Mouse (Mus musculus) kidney, postnatal 14 days (tissue): ENCODE data around the gene Ajm1.

Experiments used
- DNase-seq: peaks from one replicate; pipeline ENCODE4 v3.0.0; 2022; ENCODE audit warnings: mixed read lengths

The Ajm1 gene

DNA sequence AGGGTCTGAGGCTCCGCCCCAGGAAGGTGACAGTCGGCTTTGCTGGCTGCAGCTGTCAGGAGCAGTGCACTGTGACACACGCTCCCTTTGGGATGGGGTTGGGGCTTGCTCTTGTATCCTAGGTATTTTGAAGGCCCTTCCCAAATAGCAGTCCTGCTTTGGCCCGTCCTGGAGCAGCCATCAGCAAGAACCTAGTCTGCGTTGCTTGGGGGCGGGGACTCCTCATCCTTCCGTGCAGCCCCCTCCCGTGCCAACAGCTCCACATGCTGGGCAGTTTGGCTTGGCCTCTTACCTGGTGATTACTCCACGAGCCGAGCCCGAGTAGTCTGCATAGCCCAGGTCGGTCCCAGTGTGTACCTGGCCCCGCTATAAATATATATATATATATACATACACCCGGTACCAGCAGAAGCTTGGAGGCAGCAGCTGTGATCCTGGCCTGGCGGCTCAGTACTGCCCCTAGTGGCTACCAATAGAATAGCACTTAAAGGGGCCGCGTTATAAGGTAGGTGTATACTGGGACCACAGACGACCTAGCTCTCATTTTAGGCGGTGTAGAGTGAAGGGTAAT lies at the start of gene Ajm1:
Ajm1 (minus strand) TSS at position 464 of the 571 bp plus-strand sequence.
- peak; percentile 74 for DNase-seq

DNA sequence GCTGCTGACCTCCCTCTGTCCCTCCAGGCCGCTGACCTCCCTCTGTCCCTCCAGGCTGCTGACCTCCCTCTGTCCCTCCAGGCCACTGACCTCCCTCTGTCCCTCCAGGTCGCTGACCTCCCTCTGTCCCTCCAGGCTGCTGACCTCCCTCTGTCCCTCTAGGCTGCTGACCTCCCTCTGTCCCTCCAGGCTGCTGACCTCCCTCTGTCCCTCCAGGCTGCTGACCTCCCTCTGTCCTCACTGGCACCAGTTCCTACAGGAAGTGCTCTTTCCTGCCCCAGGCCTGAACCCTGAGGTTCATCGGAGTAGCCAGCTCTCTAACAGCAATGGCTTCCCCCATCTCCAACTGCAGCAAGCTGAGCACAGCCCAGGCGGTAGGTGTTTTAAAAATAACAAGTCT lies 47.2 kb upstream of the Ajm1 start:
- DNase-seq = peak; percentile 48

DNA sequence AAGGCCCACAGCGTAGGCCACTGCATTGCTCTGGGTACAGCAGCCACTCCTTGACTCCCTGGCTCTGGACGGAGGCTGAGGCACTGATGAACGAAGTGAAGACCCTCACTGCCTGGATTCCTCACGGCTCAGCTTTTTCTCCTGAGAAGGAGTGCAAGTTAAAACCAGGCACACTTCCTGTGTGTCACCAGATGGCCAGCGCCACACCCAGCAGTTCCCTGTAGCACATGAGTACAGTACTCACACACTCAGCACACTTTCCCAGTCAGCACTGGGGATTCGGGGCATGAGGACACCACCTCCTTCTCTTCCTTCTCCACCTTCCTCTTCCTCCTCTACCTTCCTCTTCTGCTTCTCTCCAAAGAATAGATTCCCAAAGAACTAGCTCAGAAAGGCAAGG lies 46.3 kb upstream of the Ajm1 start, which contains the start of gene Fcna:
Fcna (minus strand) TSS at position 220 of the 400 bp plus-strand sequence.
- DNase-seq = no peak

DNA sequence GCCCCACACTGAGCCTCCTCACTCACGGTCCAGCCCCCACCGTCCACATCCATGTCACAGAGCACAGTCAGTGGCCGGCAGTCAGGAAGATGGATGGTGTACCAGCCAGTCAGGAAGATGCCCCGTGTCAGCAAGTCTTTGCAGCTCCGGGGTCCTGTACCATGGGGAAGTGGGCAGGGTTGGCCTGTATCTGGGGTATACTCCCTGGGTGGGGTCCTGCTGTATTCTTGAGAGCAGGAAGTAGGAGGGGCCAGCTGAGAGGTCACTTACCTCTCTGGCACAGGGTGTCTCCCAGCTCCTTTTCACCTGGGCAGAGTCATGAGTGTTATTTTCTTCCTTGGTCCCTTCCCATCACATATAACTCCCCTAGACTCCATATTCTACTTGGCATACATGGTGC lies 44.4 kb upstream of the Ajm1 start:
- no peak for DNase-seq

DNA sequence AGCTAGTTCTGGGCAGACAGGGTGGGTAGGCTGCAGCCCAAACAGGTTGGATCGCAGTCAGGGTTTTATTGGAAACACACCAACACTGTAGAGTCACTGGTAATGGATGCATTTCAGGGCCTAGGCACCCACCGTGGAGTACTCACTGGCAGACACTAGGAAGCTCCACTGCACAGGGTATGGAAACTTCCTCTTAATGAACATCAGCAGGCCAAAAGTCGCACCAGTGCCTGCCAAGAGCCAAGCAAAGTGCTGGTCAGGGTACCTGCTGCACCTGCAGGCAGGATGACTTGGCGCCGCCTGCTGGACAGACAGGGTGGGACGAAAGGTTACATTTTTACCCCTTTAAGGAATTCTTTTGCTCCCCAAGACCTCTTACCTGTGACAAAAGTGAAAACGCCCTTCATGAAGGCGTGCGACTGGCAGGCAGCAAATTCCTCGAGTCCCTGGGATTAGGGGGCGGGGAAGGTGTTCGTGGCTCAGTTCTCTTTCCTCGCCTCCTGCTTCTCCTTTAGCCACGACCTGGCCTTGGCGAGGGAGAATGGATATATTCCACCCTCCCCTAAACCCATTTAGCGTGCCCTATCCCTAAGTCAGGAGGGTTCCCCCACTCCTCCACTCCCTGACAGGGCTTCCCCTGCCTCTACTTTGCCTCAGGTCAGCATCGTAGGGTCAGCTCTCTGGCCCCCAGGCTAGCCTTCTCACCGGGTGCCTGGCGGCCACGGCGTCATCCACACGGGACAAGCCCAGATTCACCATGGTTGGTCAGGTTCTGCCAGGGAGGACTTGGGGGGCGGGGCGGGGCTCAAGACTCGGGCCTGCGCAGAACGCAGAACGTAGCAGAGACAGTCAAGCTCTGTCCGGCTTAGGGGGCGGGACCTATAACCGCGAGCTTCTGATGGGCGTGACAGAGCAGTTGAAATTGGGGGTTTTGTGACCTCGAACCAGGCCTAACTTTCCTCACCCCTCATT lies 40.0 kb upstream of the Ajm1 start, which contains the start of gene Tmem141:
Tmem141 (minus strand) TSS at position 777 of the 972 bp plus-strand sequence.
- DNase-seq = peak; percentile 94

DNA sequence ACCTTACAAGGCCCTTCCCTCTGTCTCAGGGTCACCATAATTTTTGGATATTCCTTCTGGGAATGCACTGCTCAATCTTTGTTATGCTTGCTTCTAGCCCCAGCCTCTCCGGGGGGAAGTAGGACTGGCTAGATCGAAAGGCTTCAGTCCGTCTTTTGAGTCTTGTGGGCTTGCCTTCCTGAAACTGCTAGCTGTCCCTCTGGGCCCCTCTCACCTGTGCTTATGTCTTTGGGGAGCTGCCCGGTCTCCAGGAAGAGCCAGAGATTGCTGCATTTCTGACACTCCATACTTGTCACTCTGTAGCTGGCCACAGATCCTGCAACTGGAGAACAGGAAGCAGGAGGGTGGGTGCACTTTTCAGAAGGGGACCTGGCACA lies 39.3 kb upstream of the Ajm1 start:
- no peak for DNase-seq

DNA sequence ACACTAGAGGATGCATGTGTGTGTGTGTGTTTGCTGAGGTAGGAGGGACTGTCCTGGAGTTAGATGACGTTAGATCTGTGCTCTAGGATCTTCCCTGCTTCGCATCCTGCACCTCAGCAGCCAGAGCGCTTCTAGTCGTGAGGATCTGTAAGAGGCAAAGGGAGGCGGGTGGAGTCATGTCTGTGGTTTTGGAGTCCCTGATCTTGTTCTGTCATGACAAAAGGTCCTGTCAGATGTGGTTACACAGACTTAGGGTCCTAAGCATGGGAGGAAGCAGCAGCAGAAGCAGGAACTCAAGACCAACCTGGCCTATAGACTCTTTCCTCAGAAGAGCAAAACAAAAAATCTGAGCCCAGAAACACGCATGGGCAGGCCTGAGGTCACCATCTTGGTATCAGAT lies 38.8 kb upstream of the Ajm1 start:
- DNase-seq = no peak

DNA sequence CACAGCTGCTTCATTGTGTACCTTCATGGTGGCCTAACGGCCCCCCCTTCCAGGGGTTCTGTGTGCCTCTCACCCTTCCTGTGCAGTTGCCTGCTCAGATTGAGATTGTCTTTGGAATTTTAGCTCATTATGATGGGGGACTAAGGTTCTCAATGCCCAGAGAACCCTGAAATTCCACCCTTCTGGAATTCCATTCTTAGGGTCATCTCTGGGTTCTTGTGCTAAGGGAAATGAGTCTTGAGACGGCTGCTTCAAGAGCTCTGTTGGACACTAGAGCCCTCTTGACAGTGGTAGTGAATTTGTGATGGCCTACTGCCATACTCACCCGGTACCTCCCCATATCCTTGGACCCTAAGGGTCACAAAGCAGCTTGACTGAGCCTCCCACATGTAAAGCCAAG lies 36.0 kb upstream of the Ajm1 start, which contains the start of gene Ccdc183:
Ccdc183 (minus strand) TSS at position 101 of the 400 bp plus-strand sequence.
- no peak for DNase-seq

DNA sequence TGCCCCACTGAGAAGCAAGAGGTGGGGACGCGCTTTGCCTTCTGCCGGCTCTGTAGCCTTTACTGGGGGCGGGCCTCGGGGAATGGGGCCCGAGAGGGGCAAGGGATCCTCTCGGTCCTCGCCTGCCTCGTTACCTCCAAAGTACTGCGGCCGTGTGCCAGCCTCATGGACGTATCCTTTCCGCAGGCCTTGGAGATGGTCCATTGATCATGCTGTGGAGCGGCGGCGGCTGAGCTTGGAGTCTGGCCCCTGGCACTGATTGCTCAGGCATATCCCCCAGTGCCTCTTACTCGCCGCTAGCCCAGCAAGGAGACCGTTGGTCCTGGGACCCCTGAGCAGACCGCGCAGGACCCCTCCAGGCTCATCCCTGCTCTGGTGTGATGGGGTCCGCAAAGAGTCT lies 34.8 kb upstream of the Ajm1 start:
- no peak for DNase-seq

DNA sequence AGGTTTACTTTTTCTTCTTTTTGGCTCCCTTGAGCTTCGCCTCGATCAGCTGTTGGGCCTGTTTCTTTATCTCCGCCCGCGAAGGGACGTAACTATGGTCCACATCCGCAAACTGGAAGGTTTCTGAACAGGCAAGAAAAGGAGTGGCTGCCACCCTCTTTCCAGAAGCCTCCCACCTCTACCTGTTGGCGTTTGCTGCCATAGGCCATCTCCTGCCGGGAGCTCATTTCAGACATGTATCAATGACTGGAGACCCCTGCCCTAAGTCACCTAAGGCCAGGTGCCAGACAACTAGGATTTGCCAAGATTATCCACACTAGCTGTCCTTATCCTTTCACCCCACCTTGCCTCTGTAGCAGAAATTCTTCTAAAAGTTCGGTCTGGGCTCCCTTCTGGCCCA lies 27.1 kb upstream of the Ajm1 start:
- no peak for DNase-seq

DNA sequence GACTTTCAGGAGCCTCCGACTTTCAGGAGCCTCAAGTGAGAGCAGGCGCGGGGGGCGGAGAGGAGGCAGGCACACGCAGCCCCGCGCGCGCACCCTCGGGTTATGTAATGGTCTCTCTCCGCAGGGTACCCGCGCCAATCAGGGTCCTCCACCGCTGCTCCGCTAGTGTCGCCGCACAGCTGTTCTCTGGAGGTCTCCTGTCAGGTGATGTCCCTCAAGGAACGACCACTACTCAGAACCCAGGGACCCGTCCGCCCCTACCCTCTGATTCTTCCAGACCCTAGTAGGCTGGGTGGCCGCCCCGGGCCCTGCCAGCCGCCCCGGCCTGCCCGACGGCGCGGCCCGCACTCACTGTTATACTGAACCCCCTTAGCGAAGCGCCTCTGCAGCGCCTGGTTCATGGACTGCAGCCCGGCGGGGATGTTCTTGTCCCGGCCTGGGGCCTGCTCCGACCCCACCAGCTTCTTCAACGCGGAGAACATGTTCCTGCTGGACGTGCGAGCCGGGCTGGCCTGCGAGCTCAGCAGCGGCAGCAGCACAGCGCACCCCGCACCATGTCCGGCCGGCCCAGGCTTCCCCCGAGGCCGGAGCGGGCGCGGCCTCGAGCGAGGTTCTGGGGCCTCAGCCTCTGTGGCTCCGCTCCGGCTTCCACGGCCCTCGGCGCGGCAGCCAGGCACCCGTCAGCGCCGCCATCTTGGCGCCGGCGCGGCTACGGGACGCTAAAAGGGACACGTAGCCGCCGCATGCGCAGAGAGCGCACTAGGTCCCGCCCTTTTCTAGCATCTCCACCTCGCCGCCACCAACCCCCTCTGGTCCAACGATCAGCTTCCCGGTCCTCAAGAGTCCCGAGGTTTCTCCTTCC lies 26.4 kb upstream of the Ajm1 start, which contains the start of gene Rabl6:
Rabl6 (minus strand) TSS at position 761 of the 862 bp plus-strand sequence.
- peak; percentile 94 for DNase-seq

DNA sequence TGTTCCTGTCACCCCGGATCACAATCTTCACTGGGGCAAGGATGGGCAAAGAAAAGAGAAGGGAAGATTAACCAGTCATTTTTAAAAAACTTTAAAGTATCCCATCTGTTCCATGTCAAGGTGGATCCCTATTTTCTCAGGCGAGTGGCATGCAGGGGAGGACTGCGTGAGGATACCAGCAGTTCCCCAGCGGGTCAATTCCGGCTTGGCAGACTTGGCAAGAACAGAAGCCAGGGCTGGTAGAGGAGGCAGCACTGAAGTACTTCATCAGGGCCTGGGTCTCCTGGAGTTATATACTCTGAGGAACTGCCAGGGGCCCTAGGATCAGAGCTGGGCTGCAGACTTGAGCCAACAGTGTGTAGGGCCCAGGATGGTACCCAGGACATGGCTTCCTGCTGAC lies 21.0 kb upstream of the Ajm1 start:
- no peak for DNase-seq

DNA sequence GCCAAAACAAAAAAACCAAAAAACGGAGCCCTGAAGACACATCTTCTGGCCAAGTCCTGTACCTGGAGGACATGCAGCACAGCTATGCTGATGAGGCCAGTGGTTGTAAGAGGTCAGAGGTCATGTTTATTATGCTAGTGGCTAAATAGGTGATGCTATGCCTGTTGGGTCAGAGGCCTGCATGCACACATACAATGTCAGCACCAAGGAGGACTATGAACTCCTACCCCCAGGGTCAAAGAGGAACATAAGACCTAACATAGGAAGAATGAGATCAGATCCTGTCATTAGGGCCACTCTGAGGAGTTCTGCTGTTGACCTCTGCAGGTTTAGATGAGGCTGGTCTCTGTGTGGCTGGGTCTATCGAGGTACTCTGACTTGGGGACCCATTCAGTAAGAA lies 18.5 kb upstream of the Ajm1 start:
- DNase-seq = no peak

DNA sequence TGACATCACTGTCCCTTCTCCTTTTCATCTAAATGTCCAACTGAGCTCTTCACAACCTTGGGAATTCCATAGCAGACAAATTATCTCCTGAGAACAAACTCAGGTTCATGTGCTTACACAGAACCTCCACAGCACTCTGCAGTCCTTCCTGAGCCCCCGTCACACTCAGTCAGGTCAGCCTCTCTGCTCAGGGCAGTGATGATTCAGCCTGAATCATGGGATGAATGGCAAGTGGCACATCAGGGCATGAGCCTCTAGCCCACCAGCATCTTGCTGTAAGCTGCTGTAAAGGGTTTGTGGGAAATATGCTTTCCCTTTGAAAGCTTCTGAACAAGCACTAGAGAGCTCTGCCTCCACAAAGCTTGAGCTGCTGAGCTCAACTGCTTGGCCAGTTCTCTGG lies 17.2 kb upstream of the Ajm1 start:
- no peak for DNase-seq

DNA sequence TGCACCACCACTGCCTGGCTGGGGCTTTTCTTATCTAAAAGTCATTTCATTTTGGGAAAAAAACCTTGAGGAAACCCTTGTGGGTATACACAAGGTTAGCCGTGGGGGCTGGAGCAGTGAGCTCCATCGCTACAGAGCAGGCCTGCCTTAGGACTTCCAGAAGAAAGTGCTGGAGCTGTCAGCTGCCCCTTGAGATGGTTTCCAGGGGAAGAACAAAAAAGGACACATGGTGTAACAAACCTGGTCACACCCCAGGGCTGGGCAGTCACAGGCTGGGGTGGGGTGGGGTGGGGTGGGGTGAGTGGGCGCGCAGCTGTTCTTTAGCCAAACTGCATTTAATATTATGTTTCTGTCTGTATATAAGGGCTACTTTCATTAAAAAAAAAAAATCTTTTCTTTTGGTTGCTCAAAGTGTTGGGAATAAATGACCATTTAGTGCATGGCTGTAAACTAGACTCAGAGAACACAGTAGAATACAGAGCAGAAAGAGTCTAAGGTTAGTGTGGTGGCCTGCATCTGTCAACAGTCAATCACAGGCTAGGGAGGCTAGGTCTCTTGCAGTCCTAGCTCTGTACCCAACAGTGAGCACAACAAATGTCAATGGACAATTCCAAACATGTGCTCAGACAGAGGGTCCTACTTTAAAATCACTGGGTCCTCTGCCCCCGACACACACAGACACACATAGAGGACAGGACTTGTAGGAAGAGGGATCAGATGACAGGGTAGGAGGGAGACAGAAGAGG lies 15.4 kb upstream of the Ajm1 start:
- no peak for DNase-seq

DNA sequence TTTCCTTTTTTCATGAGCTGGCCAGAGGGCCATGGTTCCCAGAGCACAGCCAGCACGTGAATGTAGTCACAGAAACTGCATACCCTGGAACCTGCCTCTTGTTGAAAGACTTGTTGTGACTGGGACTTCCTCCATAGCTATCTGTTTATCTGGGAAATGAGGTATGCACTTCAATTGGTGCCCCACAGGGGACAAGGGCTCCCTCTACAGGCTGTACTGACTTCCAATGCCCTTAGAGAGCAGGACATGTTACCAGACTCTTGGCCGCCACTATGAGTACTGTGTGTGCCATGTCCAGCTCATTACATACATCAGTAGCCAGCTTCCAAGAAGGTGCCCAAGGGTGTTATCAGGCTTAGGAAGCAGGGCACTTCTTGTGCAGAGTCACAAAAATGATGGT lies 10.3 kb upstream of the Ajm1 start:
- DNase-seq = no peak

DNA sequence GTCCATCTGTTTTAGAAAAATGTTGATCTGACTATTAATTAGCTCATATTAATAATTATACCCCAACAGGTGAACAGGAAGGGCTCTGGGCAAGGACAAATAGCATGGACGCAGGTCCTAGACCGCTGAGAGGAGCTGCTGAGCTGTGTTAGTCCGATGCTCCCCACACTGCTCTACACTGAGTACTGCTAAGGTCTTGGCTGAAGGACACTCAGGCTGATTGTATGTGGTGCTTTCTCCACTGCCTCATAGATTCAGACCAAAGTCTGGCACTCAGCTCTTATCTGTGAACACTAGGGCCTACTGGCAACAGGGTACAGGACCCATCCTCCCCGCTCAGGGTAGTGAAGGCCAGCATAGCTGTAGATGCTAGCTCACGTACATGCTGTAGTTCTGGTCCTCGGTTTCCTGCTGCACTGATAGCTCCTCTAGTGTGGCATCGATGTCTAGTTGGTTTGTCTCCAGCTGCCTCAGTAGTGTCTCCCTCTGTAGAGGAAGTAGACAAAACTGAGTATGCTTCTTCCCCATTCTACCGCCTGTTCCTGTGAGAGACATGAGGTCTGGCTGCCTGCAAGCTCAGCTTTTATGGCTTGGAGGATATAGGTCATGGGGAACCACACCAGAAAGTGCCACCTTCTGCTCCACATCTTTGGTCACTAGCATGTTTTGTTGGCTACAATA lies 6.8 kb upstream of the Ajm1 start:
- DNase-seq = no peak

DNA sequence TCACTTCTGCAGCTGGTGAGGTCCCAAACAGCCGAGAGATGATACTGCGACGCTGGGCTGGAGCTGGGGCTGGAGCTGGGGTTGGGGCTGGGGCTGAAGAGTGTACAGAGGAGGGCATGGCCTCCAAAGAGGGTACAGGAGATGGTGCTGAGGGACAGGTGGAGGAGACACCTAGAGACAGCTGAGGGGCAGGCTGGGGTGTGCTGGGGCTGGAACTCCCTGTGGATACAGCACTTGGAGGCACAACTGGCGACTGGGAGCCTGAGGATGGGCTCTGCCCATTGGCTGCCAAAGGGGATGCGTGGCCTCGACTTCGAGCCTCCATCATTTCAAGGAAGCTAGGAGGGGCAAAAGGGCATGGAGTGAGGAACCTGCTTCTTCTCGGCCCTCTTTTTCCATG lies 5.7 kb upstream of the Ajm1 start:
- no peak for DNase-seq

DNA sequence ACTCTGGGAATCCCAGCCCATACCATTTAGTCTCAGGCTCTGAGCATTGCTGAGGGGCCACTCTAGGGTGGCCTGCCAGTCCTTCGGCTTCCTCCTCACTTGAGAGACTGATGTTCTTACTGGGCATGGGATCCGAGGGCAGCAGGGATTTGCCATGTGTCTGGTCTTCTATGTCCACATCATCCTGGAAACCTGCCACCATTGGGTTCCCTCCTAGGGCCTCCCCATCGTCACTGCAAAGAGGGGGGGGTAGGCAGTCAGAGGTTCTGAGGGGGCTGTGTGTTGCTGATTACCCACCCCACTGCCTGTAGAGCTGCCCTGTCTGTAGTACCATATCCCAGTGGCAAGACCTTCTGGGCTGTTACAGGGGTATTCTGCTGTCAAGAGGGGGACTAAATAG lies 4.0 kb upstream of the Ajm1 start:
- no peak for DNase-seq

DNA sequence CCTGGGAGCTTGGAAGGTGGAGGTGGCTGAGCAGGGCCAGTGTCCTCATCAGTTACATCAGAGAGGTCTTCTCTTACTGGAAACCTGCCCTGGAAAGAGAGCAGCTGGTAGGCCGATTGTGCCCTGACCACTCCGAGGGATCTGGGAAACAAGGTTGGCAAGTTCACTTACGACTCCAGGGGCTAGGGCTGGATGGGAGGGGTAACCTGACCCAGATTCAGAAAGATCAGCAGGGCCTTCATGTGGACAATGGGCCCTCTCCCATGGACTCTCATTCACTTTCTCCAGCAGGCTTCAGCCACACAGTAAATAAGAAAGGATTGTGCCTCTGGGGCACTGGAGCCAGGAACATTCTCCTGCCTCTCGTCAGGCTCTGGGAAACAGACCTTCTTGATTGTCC lies 3.3 kb upstream of the Ajm1 start:
- no peak for DNase-seq

DNA sequence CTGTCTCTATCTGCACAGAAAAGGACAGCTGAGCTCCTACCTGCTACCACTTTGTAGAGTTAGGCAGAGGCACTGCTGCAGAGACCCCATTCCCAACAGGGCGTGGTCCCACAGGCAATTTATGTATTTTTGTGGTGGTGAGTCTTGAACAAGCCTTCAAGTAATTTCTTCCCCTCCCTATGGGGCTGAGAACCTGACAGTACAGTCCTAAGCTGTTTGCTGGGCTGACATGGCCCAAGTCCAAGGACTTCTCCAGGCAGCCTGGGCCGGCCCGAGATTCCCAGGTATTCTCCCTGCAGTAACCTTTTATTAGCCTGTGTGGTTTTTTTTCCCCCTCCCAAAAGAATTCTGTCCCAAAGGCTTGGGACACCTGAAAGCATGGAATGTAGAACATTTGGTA lies 2.6 kb upstream of the Ajm1 start:
- no peak for DNase-seq

DNA sequence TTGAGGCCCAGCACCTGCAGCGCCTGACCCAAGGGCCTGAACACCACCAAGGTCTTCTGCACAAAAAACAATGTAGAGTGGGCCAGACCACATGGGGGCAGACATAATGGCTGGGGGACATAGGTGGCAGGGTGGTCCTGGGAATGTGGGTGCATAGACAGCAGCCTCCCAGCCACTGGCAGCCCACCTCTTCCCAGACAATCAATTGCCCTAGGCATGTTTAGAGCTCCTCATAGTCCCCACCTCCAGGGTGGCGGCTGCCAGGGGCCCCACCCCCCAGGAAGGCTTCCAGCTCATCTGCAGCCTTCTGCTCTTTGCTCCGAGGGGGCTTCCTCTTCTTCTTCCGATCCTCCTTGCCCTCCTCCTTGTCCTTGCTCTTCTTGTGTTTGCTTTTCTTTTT lies 2.0 kb upstream of the Ajm1 start:
- DNase-seq = no peak
